Mouse (Mus musculus): Measurements from ENCODE around the gene Gm1330. TPM values are rescaled to one million over a fixed set of nuclear protein-coding genes. Genes with fewer than 3 reads are reported as not detected.
"Not testable (repeated sequence)": the region's sequence is repeated elsewhere in the genome, so short reads cannot be mapped to it uniquely, and the experiment has no call there.

The Gm1330 gene
- not detected for total RNA-seq (2021)
- long read RNA-seq, experiment 1, result 0 reads
- long read RNA-seq, experiment 2, result 0 reads

GRCm38 (mm10) chr2:149003151-149003550 lies at the start of gene Gm1330:
Gene Gm1330, minus strand, starts transcription at chr2:149003251.
- DNase-seq, result no peak

- not testable (repeated sequence) for DNase-seq
Measured at GRCm38 (mm10) chr2:149017137-149017536, 14.1 kb upstream of the Gm1330 start, which contains the start of gene Gm10750. Gene Gm10750, minus strand, starts transcription at chr2:149017237.

GRCm38 (mm10) chr2:149004826-149005225 lies 1.8 kb upstream of the Gm1330 start:
- DNase-seq, result no peak

GRCm38 (mm10) chr2:148995133-148995532 lies 7.9 kb downstream of the Gm1330 start:
- no peak for DNase-seq

Other genes with a start within 250 kb of the Gm1330 start
- gene Cst11, start 231.8 kb downstream of the Gm1330 start, total RNA-seq (2021), result not detected
- gene 8030411F24Rik, start 221.2 kb downstream of the Gm1330 start, total RNA-seq (2021), result not detected
- gene Cst12, start 213.9 kb downstream of the Gm1330 start, total RNA-seq (2021), result under 1 TPM; 0.55 to 0.98 TPM
- gene Cst8, start 204.5 kb downstream of the Gm1330 start, total RNA-seq (2021), result not detected
- not detected for gene Cst13, start 183.2 kb downstream of the Gm1330 start, total RNA-seq (2021)
- gene Cst9, start 168.1 kb downstream of the Gm1330 start, total RNA-seq (2021), result under 1 TPM; 0.82 to 0.90 TPM
- under 1 TPM in 1 of 2 experiments, not detected in 1; 0.72 TPM for gene 9230104L09Rik, start 138.2 kb downstream of the Gm1330 start, total RNA-seq (2021)
- 100 to 1,000 TPM; 907 to 950 TPM for gene Cst3, start 127.6 kb downstream of the Gm1330 start, total RNA-seq (2021)
- not detected for gene Gm10750, start 14.0 kb upstream of the Gm1330 start, total RNA-seq (2021)